Mouse (Mus musculus): ENCODE measurements at regions not wholly inside any gene's neighbourhood (a gene's known extent, or its start where the extent isn't known, plus 50 kb on each side); places are given as distances from the start of the nearest gene placed in this dataset.

- no peak for DNase-seq (ENCODE audit: low spot score in 2 of 2)
These were observed 311.6 kb upstream of the Pkn2 start for GRCm38 (mm10) chr3:143193263-143193970.

- DNase-seq (ENCODE audit: low spot score in 2 of 2): no peak
These were observed 307.1 kb upstream of the Pkn2 start for GRCm38 (mm10) chr3:143188931-143189330.

GRCm38 (mm10) chr3:143173971-143174370 is 292.2 kb upstream of the Pkn2 start:
- peak in 1 of 2 experiments; percentile 25 for DNase-seq (ENCODE audit: low spot score in 2 of 2)

- DNase-seq (ENCODE audit: low spot score in 2 of 2): no peak
These were observed 280.6 kb upstream of the Pkn2 start for GRCm38 (mm10) chr3:143162444-143162843.

- no peak for DNase-seq (ENCODE audit: low spot score in 2 of 2)
These were observed 280.2 kb upstream of the Pkn2 start for GRCm38 (mm10) chr3:143161993-143162392.

- DNase-seq (ENCODE audit: low spot score in 2 of 2): no peak
These were observed 276.8 kb upstream of the Pkn2 start for GRCm38 (mm10) chr3:143158568-143158967.

GRCm38 (mm10) chr3:143156733-143157524 is 275.1 kb upstream of the Pkn2 start:
- DNase-seq (ENCODE audit: low spot score in 2 of 2): no peak

- DNase-seq (ENCODE audit: low spot score in 2 of 2): no peak
These were observed 274.4 kb upstream of the Pkn2 start for GRCm38 (mm10) chr3:143156174-143156573.

- DNase-seq (ENCODE audit: low spot score in 2 of 2): no peak
These were observed 273.8 kb upstream of the Pkn2 start for GRCm38 (mm10) chr3:143155556-143155955.

- no peak for DNase-seq (ENCODE audit: low spot score in 2 of 2)
These were observed 265.7 kb upstream of the Pkn2 start for GRCm38 (mm10) chr3:143147471-143147870.

GRCm38 (mm10) chr3:143138952-143139351 is 257.1 kb upstream of the Pkn2 start:
- DNase-seq (ENCODE audit: low spot score in 2 of 2): no peak

- no peak for DNase-seq (ENCODE audit: low spot score in 2 of 2)
These were observed 252.7 kb upstream of the Pkn2 start for GRCm38 (mm10) chr3:143134528-143134927.

GRCm38 (mm10) chr3:143107733-143108291 is 226.0 kb upstream of the Pkn2 start:
- no peak for DNase-seq (ENCODE audit: low spot score in 2 of 2)

- no peak for DNase-seq (ENCODE audit: low spot score in 2 of 2)
These were observed 222.9 kb upstream of the Pkn2 start for GRCm38 (mm10) chr3:143104734-143105133.

GRCm38 (mm10) chr3:143103333-143103732 is 221.5 kb upstream of the Pkn2 start:
- no peak for DNase-seq (ENCODE audit: low spot score in 2 of 2)

- DNase-seq (ENCODE audit: low spot score in 2 of 2): peak in 1 of 2 experiments; percentile 45
These were observed 219.2 kb upstream of the Pkn2 start for GRCm38 (mm10) chr3:143100810-143101645.

- DNase-seq (ENCODE audit: low spot score in 2 of 2): no peak
These were observed 218.4 kb upstream of the Pkn2 start for GRCm38 (mm10) chr3:143100203-143100602.

- no peak for DNase-seq (ENCODE audit: low spot score in 2 of 2)
These were observed 210.4 kb upstream of the Pkn2 start for GRCm38 (mm10) chr3:143092206-143092605.

- no peak for DNase-seq (ENCODE audit: low spot score in 2 of 2)
These were observed 209.1 kb upstream of the Pkn2 start for GRCm38 (mm10) chr3:143090886-143091285.

- DNase-seq (ENCODE audit: low spot score in 2 of 2): no peak
These were observed 208.5 kb upstream of the Pkn2 start for GRCm38 (mm10) chr3:143090316-143090715.

GRCm38 (mm10) chr3:143087786-143088185 is 206.0 kb upstream of the Pkn2 start:
- DNase-seq (ENCODE audit: low spot score in 2 of 2): no peak

- DNase-seq (ENCODE audit: low spot score in 2 of 2): no peak
These were observed 196.5 kb upstream of the Pkn2 start for GRCm38 (mm10) chr3:143078310-143078709.
